Mouse (Mus musculus): ENCODE data around the gene Pou2f3.

GRCm38 (mm10) chr9:43127101-43127787, 82.9 kb downstream of the Pou2f3 start:
- TF ChIP-seq POLR2A (IDR thresholded peaks at IDR 0.05; ENCODE audit: control insufficient read depth, extremely low read depth, insufficient read depth, low read length, poor library complexity) (no peak), CTCF (IDR thresholded peaks at IDR 0.05; ENCODE audit: borderline replicate concordance, control insufficient read depth, extremely low read depth, insufficient read depth, low read length, poor library complexity) (no peak)

All from thymus, adult 2 months (tissue).